Mouse (Mus musculus): ENCODE results near the gene Zfp772. TPM values are rescaled to one million over a fixed set of nuclear protein-coding genes. Genes with fewer than 3 reads are reported as not detected.

Zfp772 gene
- polyA plus RNA-seq, 1 experiment from 2014 or later: 10.8 TPM

Other genes starting within 250 kb of the Zfp772 start
- not detected in 2 replicates for gene Aurkc, start 214.7 kb downstream of the Zfp772 start, polyA plus RNA-seq (2014; fragmentation: Nextera tagmentation; extraction: Ambion mirVana)
- gene Zfp954, start 88.5 kb downstream of the Zfp772 start, polyA plus RNA-seq (2014; fragmentation: Nextera tagmentation; extraction: Ambion mirVana): 14.5 and 17.9 TPM in 2 replicates
- gene Zfp773, start 73.2 kb downstream of the Zfp772 start, polyA plus RNA-seq (2014; fragmentation: Nextera tagmentation; extraction: Ambion mirVana): 6.2 and 8.1 TPM in 2 replicates
- gene Zfp418, start 38.7 kb downstream of the Zfp772 start, polyA plus RNA-seq (2014; fragmentation: Nextera tagmentation; extraction: Ambion mirVana): 2.5 and 3.5 TPM in 2 replicates
- gene Vmn2r29, start 37.3 kb upstream of the Zfp772 start, polyA plus RNA-seq (2014; fragmentation: Nextera tagmentation; extraction: Ambion mirVana): 0.24 and 0.45 TPM in 2 replicates
- gene Gm45844, start 68.3 kb upstream of the Zfp772 start, polyA plus RNA-seq (2014; fragmentation: Nextera tagmentation; extraction: Ambion mirVana): 2.0 and 3.2 TPM in 2 replicates
- 52.2 and 53.8 TPM in 2 replicates for gene Clcn4, start 90.9 kb upstream of the Zfp772 start, polyA plus RNA-seq (2014; fragmentation: Nextera tagmentation; extraction: Ambion mirVana)
- not detected in 2 replicates for gene Vmn2r30, start 127.6 kb upstream of the Zfp772 start, polyA plus RNA-seq (2014; fragmentation: Nextera tagmentation; extraction: Ambion mirVana)
- gene Gm45783, start 164.6 kb upstream of the Zfp772 start, polyA plus RNA-seq (2014; fragmentation: Nextera tagmentation; extraction: Ambion mirVana): not detected in 2 replicates
- not detected in 2 replicates for gene Vmn2r31, start 189.7 kb upstream of the Zfp772 start, polyA plus RNA-seq (2014; fragmentation: Nextera tagmentation; extraction: Ambion mirVana)

Measured in forebrain, embryonic 11.5 days (tissue).